Mouse (Mus musculus) limb, embryonic 10.5 days (tissue): ENCODE data around the gene Sectm1b. TPM values are rescaled to one million over a fixed set of nuclear protein-coding genes. Genes with fewer than 3 reads are reported as not detected.
"Not testable (repeated sequence)": the region's sequence is repeated elsewhere in the genome, so short reads cannot be mapped to it uniquely, and the experiment has no call there.

ENCODE experiments used
- DNase-seq: peaks from one replicate; pipeline ENCODE4 v3.0.0-alpha.2; 2017; ENCODE audit warnings: low spot score
- H3K27ac ChIP-seq: fragments of 300-500 bp; sonication (generic); 2 replicates; pipeline ENCODE4 v1.5.1; 2016; ENCODE audit warnings: mild to moderate bottlenecking
- H3K27me3 ChIP-seq: fragments of 300-500 bp; sonication (generic); 2 replicates; pipeline ENCODE4 v1.6.1; 2016; ENCODE audit warnings: low read depth, mild to moderate bottlenecking; ENCODE audit not compliant: poor library complexity, severe bottlenecking
- H3K36me3 ChIP-seq: fragments of 300-500 bp; sonication (generic); 2 replicates; pipeline ENCODE4 v1.6.1; 2016; ENCODE audit warnings: mild to moderate bottlenecking, moderate library complexity
- H3K4me1 ChIP-seq: fragments of 300-500 bp; sonication (generic); 2 replicates; pipeline ENCODE4 v1.6.1; 2016
- H3K4me3 ChIP-seq: fragments of 300-500 bp; sonication (generic); 2 replicates; pipeline ENCODE4 v1.5.1; 2016; ENCODE audit warnings: mild to moderate bottlenecking, moderate library complexity
- H3K9me3 ChIP-seq: fragments of 300-500 bp; sonication (generic); replicated peaks from 2 replicates; pipeline ENCODE4 v1.6.1; 2016; ENCODE audit warnings: mild to moderate bottlenecking
- WGBS: fragments of 180-500 bp; shearing (Covaris S2); methylation state at CpG from one replicate; pipeline ENCODE4 v1.1.7; 2016; 5-methylcytosine and 5-hydroxymethylcytosine counted together
- polyA plus RNA-seq: library from polyadenylated mRNA; unstranded; fragments of >200 nt; fragmentation: Nextera tagmentation; extraction: Ambion mirVana; gene quantifications from 2 replicates; pipeline ENCODE4 v1.2.1, GENCODE M21; 2016

Sectm1b gene
- not detected in 2 replicates for polyA plus RNA-seq

- Histone ChIP-seq H3K4me3 (no peak within 1 kb of the TSS), H3K36me3 (no peaks in the 10 kb centered on the region), H3K4me1 (peaks cover 6% of the 10 kb centered on the region; the same call in 1 of the 2 replicates), H3K27ac (no peak within 1 kb of the TSS), H3K9me3 (no peaks in the 10 kb centered on the region), H3K27me3 (no peaks in the 10 kb centered on the region)
- no peak for DNase-seq
- 81% methylated on average over 5 of the region's 5 CpGs for WGBS
Measured at GRCm38 (mm10) chr11:121063379-121063778, at the start of gene Sectm1b. Sectm1b (minus strand) TSS chr11:121063569.

GRCm38 (mm10) chr11:121112091-121112775 lies 48.9 kb upstream of the Sectm1b start:
- Histone ChIP-seq H3K9me3 (no peaks in the 10 kb centered on the region), H3K4me3 (no peak overlapping the region), H3K36me3 (no peaks in the 10 kb centered on the region), H3K27ac (no peak overlapping the region), H3K27me3 (no peaks in the 10 kb centered on the region), H3K4me1 (no peaks in the 10 kb centered on the region; the same call in 1 of the 2 replicates)
- DNase-seq = no peak
- WGBS = 77% methylated on average over 5 of the region's 5 CpGs

DNA sequence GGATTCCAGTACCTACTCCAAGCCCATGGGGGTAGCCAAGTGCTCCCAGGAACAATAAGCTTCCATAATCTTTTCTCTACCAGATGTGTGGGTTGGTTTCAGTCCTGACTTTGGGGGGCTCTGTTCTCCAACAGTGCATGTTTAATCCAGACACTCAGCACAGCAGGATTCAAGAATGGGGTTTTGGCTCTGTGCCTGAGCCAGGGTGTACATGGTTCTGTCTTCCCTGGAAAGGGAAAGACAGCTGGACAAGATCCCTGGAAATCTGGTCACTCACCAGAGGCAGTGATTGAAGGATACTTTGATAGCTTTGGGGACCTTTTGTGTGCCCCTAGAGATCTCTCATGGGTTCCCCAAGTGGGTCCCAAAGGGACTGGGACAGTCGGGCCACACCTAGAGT lies 48.2 kb upstream of the Sectm1b start:
- WGBS = 81% methylated on average over 1 of the region's 1 CpGs
- H3K27ac ChIP-seq = no peak overlapping the region
- no peaks in the 10 kb centered on the region for H3K9me3 ChIP-seq
- no peaks in the 10 kb centered on the region; the same call in 1 of the 2 replicates for H3K4me1 ChIP-seq
- no peaks in the 10 kb centered on the region for H3K36me3 ChIP-seq
- no peak for DNase-seq
- no peak overlapping the region for H3K4me3 ChIP-seq
- no peaks in the 10 kb centered on the region for H3K27me3 ChIP-seq

DNA sequence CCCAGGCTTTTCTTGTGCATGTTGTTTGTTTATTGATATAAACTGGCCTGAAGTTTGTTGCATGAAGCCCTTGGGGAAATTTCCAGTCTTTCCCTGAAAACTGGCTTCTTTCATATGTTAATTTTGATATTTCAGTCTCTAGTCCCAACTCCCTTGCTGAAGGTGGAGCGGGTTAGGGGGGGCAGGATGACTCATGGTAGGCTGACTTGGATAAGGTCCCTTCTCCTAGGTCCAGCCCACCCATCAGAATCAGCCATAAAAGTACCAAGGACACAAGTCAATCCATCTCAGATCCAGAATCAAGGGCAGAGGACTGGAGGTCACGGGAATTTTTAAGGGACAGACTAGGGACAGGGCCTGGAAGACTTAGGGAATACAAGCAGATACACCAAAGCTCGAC lies 47.7 kb upstream of the Sectm1b start:
- WGBS = 90% methylated on average over 3 of the region's 3 CpGs
- no peak overlapping the region for H3K4me3 ChIP-seq
- no peaks in the 10 kb centered on the region for H3K36me3 ChIP-seq
- DNase-seq = no peak
- H3K4me1 ChIP-seq = no peaks in the 10 kb centered on the region; the same call in 1 of the 2 replicates
- H3K9me3 ChIP-seq = no peaks in the 10 kb centered on the region
- no peaks in the 10 kb centered on the region for H3K27me3 ChIP-seq
- no peak overlapping the region for H3K27ac ChIP-seq

- Histone ChIP-seq H3K9me3 (no peaks in the 10 kb centered on the region), H3K27ac (no peak overlapping the region), H3K4me1 (no peaks in the 10 kb centered on the region; the same call in 1 of the 2 replicates), H3K4me3 (no peak overlapping the region), H3K27me3 (no peaks in the 10 kb centered on the region), H3K36me3 (no peaks in the 10 kb centered on the region)
- DNase-seq = no peak
- WGBS = 25% methylated on average over 2 of the region's 2 CpGs
Measured at GRCm38 (mm10) chr11:121109986-121110385, 46.6 kb upstream of the Sectm1b start.

DNA sequence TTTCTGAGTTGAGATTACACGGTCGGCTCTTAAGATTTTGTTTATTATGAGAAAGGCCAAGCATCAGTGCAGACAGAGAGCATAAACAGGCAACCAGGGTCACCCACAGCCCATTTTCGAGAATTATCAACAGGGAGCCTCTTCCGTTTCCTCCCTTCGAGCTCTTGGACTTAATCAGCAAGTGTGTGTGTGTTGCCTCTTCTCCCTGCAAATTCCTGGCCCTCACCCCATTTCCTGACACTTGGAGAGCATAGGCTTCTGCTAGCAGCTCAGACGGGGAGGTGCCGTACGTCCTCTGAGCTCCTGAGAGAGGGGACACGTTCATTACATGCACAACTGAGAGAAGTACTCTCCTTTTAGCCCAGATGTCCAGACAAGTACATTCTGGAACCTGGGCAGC lies 44.7 kb upstream of the Sectm1b start:
- Histone ChIP-seq H3K36me3 (no peaks in the 10 kb centered on the region), H3K4me3 (no peak overlapping the region), H3K4me1 (no peaks in the 10 kb centered on the region; the same call in 1 of the 2 replicates), H3K27ac (no peak overlapping the region), H3K9me3 (no peaks in the 10 kb centered on the region), H3K27me3 (no peaks in the 10 kb centered on the region)
- WGBS = 76% methylated on average over 9 of the region's 9 CpGs
- DNase-seq = no peak

DNA sequence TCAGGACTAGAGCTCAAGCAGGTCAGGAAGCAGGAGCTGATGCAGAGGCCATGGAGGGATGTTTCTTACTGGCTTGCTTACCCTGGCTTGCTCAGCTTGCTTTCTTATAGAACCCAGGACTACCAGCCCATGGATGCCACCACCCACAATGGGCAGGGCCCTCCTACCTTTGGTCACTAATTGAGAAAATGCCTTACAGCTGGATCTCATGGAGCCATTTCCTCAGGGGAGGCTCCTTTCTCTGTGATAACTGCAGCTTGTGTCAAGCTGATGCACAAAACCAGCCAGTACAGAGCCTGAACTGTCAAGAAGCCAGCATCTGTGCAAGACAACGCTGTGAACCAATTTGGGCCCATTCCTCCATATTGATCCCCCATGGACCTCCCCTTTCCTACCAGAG lies 43.9 kb upstream of the Sectm1b start:
- H3K4me3 ChIP-seq, H3K4me1 ChIP-seq, DNase-seq, H3K9me3 ChIP-seq, H3K27ac ChIP-seq, H3K27me3 ChIP-seq, H3K36me3 ChIP-seq: not testable (repeated sequence)
- 93% methylated on average over 1 of the region's 1 CpGs for WGBS

DNA sequence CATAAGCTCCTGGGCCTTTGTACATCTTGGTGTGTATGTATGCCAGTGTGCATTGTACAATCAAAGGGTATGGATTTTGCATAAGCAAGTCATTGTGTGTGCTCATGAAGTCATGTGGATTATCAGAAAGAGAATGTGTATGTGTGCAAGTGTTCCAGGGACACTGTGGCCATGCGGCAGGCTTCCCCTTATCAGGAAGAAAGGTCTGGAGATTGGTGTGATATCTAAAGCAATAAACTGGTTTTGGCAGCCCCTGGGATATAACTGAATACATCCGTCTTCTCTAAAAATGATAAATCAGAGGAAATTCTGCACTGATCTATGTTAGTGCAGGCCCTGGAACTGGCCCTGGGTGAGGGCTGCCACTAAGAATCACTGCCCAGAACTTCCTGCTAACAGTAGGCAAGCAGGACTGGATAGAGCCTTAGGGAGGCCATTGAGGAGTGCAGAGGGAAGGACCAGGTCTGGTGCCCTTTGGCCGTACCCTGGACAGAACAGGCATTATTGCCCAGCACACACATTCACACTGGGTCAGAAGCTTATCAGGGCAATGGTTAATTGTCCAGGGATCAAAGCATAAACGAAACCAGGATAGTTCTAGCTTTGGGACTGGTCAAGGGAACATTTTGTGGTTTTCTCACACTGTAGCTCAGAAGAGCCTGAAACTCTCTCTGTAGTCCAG lies 37.9 kb upstream of the Sectm1b start:
- WGBS = 91% methylated on average over 4 of the region's 4 CpGs
- Histone ChIP-seq H3K9me3 (no peaks in the 10 kb centered on the region), H3K4me1 (no peaks in the 10 kb centered on the region), H3K27me3 (no peaks in the 10 kb centered on the region), H3K36me3 (no peaks in the 10 kb centered on the region), H3K27ac (no peak overlapping the region), H3K4me3 (no peak overlapping the region)
- no peak for DNase-seq

DNA sequence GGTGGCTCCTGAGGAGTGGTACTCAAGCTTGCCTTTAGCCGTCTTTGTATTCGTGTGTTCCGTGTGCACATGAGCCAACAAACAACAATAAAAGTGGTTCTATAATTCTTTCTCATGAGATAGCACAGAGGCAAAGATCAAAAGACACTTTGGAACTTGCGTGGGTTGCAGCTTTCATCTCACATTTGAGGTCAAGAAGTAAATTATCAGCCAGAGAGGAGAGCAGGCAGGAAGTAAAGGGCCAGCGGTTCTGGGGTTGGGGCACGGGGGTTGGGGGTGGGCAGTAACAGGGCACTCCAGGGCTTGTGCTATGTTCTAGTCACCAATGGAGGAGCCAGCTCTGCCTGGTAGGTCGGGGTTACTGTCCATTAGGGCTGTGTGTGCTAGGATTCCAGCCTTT lies 37.3 kb upstream of the Sectm1b start:
- Histone ChIP-seq H3K9me3 (no peaks in the 10 kb centered on the region), H3K4me3 (no peak overlapping the region), H3K36me3 (no peaks in the 10 kb centered on the region), H3K4me1 (no peaks in the 10 kb centered on the region), H3K27me3 (no peaks in the 10 kb centered on the region), H3K27ac (no peak overlapping the region)
- no peak for DNase-seq
- 48% methylated on average over 7 of the region's 7 CpGs for WGBS

- H3K4me3 ChIP-seq = no peak overlapping the region
- 77% methylated on average over 7 of the region's 7 CpGs for WGBS
- H3K36me3 ChIP-seq = no peaks in the 10 kb centered on the region
- no peaks in the 10 kb centered on the region for H3K9me3 ChIP-seq
- no peaks in the 10 kb centered on the region for H3K27me3 ChIP-seq
- no peak overlapping the region for H3K27ac ChIP-seq
- no peaks in the 10 kb centered on the region for H3K4me1 ChIP-seq
- DNase-seq = no peak
Measured at GRCm38 (mm10) chr11:121099762-121100161, 36.4 kb upstream of the Sectm1b start.

DNA sequence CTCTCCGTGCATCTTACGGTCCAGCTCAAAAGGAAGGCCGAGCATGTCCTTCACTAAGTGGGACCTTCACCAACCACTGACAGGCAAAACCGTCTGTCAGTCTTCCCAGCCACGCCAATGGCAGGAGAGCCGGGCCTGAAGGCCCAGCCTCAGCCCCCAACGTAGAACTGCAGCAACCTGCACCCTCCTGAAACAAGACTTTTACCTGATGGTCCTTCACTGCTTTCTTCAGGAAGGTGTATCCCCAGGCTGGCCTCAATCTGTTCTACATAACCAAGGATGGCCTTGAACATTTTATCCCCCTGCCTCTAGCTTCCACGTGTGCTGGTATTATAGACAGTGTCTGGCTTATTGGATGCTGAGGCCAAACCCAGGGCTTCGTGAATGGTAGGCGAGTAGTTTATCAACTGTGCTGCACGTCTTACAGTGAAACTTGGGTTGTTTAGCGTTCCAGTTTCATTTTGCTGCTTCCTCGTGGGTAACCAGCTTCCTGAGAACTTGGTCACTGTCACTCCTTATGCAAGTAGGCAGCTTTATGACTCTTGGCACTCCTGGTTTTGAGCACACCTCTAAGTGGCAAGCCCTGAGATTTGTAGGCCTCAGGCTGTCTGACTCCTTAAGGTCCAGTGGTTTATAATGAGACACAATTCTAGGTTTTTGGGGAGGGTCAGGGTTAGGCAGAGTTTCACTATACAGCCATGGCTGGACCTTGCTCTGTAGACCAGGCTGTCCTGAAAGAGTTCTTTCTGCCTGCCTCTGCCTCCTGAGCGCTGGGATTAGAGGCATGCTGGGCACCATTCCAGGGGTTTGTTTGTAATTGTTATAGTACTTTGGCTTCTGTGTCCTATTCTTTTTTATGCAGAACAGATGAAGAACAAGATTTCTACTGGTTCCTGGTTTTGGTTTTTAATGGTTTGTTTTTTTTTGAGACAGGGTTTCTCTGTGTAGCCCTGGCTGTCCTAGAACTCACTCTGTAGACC lies 29.5 kb upstream of the Sectm1b start:
- no peaks in the 10 kb centered on the region for H3K36me3 ChIP-seq
- no peak overlapping the region for H3K4me3 ChIP-seq
- DNase-seq = no peak
- H3K27ac ChIP-seq = no peak overlapping the region
- H3K9me3 ChIP-seq = no peaks in the 10 kb centered on the region
- WGBS = 89% methylated on average over 14 of the region's 14 CpGs
- H3K4me1 ChIP-seq = no peaks in the 10 kb centered on the region
- no peaks in the 10 kb centered on the region for H3K27me3 ChIP-seq

DNA sequence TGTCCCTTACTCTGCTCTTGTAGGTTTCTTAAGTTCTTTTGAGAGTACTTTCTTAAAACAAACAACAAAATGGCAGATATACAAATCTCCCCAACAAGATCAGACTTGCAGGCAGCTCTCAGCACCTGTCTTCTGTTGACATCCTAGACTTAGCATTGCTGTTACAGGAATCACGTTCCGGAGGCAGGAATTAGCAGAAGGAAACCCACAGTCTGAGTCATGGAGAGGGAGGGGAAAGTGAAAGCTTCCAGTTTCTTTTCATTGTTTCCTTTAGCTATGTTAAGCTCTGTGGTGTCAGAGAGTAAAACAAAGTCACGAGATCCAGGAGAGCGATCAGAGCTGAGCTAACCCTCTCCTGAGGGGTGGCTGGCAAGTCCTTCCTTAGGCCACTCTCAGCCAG lies 27.6 kb upstream of the Sectm1b start:
- 83% methylated on average over 4 of the region's 4 CpGs for WGBS
- Histone ChIP-seq H3K9me3 (no peaks in the 10 kb centered on the region), H3K4me1 (no peaks in the 10 kb centered on the region), H3K4me3 (no peak overlapping the region), H3K36me3 (no peaks in the 10 kb centered on the region), H3K27ac (no peak overlapping the region), H3K27me3 (no peaks in the 10 kb centered on the region)
- no peak for DNase-seq
